Mouse (Mus musculus): ENCODE measurements around the gene Pheta2.

Gene Pheta2

DNA sequence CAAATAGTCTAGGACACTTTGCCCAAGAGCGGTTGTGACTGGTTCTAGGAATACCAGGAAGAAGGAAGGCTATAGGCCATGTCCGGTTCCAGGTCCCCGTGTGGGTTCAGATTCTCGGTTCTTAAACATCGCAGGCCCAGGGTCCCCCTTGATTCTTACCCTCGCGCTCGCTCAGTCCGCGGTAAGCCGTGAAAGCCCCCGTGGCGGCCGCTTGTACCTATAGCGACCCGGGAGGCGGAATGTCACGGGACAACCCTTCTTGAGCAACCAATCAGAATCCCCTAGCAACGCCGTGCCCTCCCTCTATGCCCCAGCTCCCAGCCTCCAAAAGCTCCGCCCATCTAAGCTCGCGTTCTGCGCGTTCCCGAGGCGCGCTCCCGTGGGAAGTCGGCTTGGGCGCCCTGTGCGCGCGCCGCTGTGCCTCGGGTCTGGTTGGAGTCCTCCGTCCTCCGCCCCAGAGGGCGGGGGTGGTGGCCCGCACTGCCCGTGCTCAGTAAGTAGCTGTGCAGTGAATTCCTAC, at the start of gene Pheta2, which contains the start of the genes Naga and Smdt1:
Pheta2 (plus strand) TSS at position 350 of the 520 bp plus-strand sequence.
Naga (minus strand) TSS at position 333 of the 520 bp plus-strand sequence.
Smdt1 (plus strand) TSS at position 367 of the 520 bp plus-strand sequence.
- DNase-seq (ENCODE audit: low spot score in 2 of 2) = peak; percentile 90 to 92

- no peak for DNase-seq (ENCODE audit: low spot score in 2 of 2)
These were observed 48.5 kb upstream of the Pheta2 start for GRCm38 (mm10) chr15:82290252-82290651.

- peak in 1 of 2 experiments; percentile 10 for DNase-seq (ENCODE audit: low spot score in 2 of 2)
These were observed 45.9 kb upstream of the Pheta2 start for GRCm38 (mm10) chr15:82292851-82293250.

GRCm38 (mm10) chr15:82293271-82293711, 45.5 kb upstream of the Pheta2 start:
- no peak for DNase-seq (ENCODE audit: low spot score in 2 of 2)

DNA sequence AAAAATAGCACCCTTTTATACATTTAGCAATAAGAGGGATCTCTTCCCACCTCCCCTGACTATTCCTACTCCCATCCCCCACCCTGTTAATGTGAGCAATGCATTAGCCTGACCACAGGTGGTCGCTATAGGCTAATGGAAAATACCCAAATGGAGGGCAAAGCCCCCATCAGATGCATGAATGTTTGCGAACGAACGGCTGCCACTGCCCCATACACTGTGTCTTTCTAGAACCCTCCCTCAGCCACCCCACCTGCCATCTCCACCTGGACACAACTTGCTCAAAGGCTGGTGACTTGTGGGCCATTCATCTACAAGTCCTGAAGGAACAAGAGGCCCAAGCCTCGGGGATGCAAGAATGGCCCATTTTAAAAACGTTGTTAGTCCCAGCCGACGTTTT, 44.7 kb upstream of the Pheta2 start:
- DNase-seq (ENCODE audit: low spot score in 2 of 2) = no peak

GRCm38 (mm10) chr15:82298764-82299561, 39.8 kb upstream of the Pheta2 start, which contains the start of gene Wbp2nl:
Gene Wbp2nl (plus strand): TSS chr15:82298954.
- no peak for DNase-seq (ENCODE audit: low spot score in 2 of 2)

GRCm38 (mm10) chr15:82307107-82307506, 31.6 kb upstream of the Pheta2 start:
- no peak for DNase-seq (ENCODE audit: low spot score in 2 of 2)

GRCm38 (mm10) chr15:82308416-82308815, 30.3 kb upstream of the Pheta2 start:
- no peak for DNase-seq (ENCODE audit: low spot score in 2 of 2)

DNA sequence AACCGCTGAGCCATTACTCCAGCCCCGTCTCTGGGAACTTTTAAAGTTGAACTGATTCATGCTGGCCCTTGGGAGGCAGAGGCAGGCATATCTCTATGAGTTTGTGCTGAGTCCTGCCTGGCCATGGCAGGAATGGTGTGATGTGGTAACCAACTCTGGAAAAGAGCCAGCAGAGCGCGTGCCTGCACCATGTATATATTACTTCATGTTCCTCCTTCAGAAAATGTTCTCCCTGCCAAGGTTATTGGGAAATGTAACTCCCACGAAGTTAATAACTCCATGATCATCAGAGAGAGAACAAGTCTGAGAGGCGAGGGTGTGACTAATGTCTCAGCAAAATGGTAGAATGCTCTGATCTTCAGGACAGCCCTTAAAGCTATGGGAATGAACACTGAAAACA, 20.9 kb upstream of the Pheta2 start:
- no peak for DNase-seq (ENCODE audit: low spot score in 2 of 2)

DNA sequence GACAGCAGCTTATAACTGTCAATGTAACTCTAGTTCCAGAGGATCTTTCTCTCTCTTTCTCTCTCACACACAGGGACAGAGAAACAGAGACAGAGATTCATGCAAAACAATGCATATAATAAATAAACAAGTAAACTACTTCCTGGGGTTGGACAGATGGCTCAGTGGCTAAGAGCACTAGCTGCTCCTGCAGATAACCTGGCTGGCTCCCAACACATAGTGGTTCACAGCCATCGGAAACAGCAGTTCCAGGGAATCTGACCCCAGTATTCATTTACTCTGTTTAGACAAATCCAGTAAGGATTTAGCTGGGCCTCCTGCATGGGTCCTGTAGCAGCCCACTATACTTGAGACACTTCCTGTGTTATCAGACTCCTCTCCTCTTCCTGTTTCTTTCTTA, 19.1 kb upstream of the Pheta2 start:
- no peak for DNase-seq (ENCODE audit: low spot score in 2 of 2)

- DNase-seq (ENCODE audit: low spot score in 2 of 2) = no peak
These were observed 16.5 kb upstream of the Pheta2 start for GRCm38 (mm10) chr15:82322195-82322594.

DNA sequence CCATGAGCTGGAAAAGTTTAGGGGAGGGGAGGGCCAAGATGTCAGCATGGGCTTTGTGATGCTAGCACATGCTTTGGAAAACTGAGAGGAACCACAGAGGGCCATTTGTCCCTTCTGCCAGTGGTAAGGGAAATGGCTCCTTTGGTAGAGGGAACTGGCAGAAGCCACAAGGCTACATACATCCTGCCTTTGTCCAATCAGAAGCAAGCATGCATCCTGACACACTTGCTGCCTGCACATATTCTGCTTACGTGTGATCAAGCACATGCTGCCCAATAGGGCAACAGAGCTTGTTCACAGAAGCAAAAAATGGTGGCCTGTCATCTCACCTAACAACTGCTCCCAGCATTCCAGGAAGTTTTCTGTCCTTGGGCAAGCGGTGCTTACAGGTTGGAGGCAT, 13.4 kb upstream of the Pheta2 start:
- DNase-seq (ENCODE audit: low spot score in 2 of 2) = no peak

GRCm38 (mm10) chr15:82335194-82335593, 3.5 kb upstream of the Pheta2 start:
- no peak for DNase-seq (ENCODE audit: low spot score in 2 of 2)

DNA sequence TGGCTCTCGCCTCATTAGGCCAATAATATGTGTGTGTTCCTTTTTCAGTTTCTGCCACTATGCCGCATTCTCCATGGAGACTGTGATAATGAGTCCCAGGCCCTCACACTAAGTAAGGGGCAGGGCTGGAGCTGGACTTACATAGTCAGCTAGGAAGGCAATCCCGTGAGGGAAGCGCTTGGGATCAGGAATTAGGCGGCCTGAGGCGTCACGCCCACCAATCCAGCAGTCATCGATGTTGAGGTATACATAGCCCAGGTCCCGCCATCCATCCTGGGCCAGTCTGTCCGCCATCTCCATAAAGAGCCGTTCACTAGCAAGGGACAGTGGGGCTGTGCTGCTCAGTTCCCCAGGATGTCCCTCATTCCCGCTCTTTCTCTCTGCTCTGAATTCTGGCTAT, 2.1 kb upstream of the Pheta2 start:
- DNase-seq (ENCODE audit: low spot score in 2 of 2) = no peak

- no peak for DNase-seq (ENCODE audit: low spot score in 2 of 2)
These were observed 867 bp upstream of the Pheta2 start for GRCm38 (mm10) chr15:82337875-82338274.

DNA sequence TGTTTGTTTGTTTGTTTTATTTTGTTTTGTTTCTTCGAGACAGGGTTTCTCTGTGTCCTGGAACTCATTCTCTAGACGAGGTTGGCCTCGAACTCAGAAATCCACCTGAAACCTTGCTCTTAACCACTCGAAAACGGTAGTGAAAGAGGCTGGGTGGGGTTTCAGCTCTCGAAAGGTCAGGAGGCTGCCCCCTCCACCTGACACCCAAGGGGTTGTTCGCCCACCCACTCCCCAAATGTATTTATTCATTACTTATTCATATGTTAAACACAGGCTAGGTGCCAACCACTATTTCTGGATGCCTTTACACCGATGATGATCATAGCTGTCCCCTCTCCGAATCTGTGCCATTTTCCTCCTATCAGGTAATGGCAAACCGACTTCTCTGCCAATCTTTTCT, 408 bp downstream of the Pheta2 start:
- DNase-seq (ENCODE audit: low spot score in 2 of 2) = no peak

DNA sequence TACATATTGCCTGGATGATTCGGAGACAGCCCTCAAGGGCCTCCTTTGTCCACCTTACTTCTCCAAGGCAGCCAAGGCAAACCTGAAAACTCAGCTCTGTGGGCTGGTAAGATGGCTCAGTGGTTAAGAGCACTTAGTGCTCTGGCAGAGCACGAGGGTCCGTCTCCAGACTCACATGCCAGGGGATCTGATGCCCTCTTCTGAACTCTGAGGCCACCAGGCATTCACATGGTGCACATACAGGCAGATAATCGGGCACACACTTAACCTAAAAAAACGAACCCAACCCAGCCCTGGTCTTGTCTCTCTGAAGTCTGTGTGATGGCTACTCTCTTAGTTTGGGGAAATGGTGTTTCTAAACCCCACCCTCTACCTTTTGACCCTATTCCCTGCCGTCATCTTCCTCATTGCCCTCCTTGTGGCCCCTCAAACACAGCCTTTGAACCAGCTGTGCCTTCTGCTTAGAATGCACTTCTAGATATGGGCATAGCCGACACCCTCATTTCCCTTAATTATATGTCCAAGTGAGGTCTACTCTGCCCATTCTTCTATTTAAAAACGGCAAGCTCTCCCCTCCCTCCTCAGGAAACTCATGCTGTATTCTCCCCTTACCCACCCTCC, 1.0 kb downstream of the Pheta2 start:
- DNase-seq (ENCODE audit: low spot score in 2 of 2) = no peak

- no peak for DNase-seq (ENCODE audit: low spot score in 2 of 2)
These were observed 1.8 kb downstream of the Pheta2 start for GRCm38 (mm10) chr15:82340414-82341035.

- no peak for DNase-seq (ENCODE audit: low spot score in 2 of 2)
These were observed 2.3 kb downstream of the Pheta2 start for GRCm38 (mm10) chr15:82341036-82341501.

DNA sequence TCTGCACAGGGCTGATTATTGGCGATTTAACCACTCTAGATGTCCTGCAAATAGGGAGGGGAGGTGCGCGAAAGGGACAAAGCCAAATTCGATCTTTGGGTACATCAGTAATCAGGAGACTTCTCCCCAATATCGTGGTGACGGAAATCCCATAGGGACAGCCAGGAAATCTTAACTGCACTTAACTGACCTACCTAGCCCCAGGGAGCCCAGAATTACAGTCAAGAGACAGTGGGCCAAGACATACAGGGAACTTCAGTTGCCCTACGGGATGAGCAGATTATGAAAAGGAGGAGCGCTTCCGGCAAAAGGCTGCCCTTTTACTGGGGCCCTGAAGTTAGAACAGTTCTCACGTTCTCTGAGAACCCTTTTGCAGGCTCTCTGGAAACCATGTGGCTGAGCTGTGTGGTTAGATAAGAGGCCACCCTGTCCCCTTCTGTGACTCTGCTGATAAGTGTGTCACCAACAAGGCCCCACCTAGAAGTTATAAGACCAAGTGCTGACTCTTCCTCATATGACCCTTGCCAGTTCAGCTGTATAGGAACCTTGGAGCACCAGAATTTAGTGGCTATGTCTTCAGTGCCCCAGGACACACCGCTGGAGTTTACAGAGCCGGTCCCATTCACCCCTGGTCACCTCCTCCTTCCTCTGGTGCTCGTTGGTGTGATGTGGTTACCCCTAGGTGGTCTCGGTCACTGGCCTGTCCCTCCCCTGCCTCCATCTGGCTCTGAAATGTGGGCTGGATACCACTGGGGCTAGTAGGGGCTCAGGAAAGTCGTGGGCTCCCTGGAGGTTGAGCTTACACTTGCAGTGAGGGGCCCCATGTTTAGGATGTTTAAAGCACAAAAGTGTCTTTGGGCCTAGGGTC, 3.2 kb downstream of the Pheta2 start:
- no peak for DNase-seq (ENCODE audit: low spot score in 2 of 2)

DNA sequence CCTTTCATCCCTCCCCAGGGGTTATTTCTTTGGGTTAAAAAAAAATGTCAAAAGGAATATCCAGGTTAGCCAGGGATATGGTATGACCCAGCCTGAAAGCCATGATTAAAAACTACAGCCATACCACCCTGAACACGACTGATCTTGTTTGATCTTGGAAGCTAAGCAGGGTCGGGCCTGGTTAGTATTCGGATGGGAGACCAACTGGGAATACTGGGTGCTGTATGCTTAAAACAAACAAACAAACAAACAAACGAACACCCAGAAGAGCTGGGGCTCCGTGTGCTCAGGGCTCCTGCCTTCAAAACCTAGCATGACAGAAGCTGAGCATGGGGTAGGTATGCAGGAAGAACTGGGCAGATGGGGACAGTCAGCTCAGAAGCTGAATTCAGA, 3.8 kb downstream of the Pheta2 start:
- DNase-seq (ENCODE audit: low spot score in 2 of 2) = no peak

Measured in frontal cortex, postnatal 10 days (tissue).